Mouse (Mus musculus): ENCODE results near the gene Zfp1.

The Zfp1 gene

DNA sequence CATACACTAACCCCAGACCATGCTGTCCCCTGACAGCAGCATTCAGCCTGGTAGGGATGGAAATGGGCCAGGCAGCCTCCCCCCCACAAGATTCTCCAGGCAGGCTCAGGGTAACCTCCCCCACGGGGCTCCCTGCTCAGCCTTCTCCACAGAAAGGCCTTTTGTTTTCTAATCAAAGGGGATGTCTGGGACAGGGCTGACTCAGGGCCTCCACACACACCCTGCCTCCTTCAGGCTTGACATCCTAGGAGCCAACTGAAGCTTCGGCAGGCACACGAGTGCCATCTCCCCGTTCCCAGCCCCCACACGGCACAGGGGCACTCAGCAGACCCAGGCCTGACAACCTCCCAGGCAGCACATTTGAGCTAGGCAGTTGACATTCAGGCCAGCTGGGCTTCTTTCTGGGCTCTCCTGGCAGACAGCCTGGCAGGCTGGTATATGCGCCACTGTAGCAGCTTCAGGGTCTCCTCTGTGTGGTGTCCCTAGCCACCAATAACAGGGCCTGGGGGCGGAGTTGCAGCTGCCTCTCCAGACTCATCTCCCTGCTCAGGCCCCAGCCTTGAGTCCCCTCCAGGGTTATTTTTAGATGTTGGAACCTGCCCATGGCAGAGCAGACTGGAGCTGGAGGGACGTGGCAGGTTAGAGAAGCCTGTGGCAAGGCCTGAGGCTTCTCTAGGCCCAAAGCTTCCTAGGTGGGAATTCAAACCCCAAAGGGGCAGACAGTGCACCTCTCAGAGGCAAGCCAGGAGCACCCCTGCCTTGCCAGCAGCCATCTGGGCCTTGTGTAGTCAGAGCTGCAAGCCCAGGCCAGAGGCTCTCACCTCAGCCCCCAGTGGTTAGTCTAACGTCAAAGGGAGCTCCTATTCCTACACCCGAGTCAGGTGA, 73.6 kb downstream of the Zfp1 start:
- peak in 1 of 2 experiments; percentile 2 for DNase-seq

DNA sequence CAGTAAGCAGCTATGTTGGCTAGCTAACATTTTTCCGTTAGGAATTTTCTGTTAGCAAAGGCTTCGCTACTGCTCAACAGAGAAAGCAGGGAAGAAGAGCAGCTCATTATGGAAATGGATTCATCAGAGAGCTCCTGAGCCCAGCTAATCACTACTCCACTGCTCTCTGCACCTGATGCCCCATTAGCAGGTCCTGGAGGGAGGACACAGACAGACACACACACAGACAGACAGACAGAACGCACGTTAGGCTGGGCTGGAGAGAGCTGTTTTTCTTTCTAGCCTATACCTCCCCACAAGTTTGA, 74.2 kb downstream of the Zfp1 start:
- no peak for DNase-seq

DNA sequence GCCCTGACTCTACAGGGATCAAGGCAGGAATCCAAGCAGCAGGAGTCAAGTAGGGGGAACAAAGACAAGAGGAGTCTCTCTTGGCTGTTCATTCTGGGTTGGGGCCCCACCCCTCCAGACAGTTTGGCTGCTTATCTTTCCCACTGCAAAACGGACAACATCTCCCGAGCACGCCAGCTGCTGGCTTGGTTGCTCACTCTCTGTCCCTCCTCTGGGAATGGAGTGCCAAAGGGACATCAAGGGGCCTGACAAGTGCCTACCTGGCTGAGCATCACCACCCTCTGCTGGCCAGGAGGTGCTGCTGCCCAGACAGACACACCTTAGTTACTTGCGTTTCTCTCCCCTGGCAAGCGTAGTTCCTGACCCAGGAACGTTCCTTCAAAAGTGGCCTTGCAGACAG, 74.7 kb downstream of the Zfp1 start:
- peak in 1 of 2 experiments; percentile 2 for DNase-seq

DNA sequence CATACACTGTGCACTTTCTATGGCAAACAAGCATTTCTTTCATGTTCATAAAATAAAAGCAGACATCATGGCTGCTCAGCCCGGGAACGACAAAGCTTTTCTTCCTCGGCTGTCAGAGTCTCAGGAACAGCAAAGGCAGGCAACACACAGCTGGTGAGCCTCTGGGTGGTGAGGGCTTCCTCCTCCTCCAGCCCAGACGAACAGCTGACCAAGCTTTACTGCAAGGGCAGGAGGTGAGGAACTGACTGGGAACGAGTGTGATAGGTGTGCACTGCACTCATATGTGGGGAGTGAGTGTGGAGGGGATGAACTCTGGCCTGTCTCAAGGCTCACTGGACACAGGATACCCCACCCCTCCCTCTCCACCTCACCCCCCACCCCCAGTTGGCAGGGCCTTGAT, 75.7 kb downstream of the Zfp1 start:
- DNase-seq = no peak

DNA sequence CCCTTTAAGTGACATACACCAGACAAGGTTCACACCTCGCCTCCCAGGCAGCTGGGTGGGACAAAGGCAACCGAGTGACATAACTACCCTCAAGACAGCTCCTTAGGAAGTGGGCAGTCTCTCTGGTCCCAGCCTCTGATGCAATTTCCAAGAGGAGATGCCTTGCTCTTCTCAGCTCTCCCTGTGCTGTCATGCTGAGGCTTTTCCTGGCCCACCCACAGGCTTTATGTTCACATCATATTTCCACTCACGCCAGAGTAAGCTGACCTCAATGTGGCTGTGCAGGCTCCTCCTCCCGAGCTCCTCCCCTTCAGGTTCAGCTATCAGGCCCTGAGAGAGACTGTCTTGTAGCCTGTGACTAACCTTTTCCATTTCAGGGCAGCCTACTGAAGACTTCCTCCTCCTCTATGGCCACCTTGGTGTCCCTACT, 76.9 kb downstream of the Zfp1 start:
- no peak for DNase-seq

All from spleen, adult 18-20 months (tissue).